Mouse (Mus musculus) kidney, adult 2 months (tissue): ENCODE data around the gene Lrpprc.

Experiments used
- CTCF ChIP-seq: fragments of 200-500 bp; conservative IDR thresholded peaks from 2 replicates; pipeline ENCODE4 v1.5.1; 2011; ENCODE audit warnings: low read depth, mild to moderate bottlenecking, control low read depth, low read length, moderate library complexity, mixed read lengths; ENCODE audit not compliant: insufficient read depth, insufficient read length
- POLR2A ChIP-seq: fragments of 200-500 bp; IDR thresholded peaks from one replicate; pipeline ENCODE4 v1.6.1; 2011; ENCODE audit warnings: low read depth, low read length, control low read depth

- TF ChIP-seq POLR2A (no peak), CTCF (no peak)
These were observed 40.5 kb downstream of the Lrpprc start for GRCm38 (mm10) chr17:84750130-84750529.
